Mouse (Mus musculus) frontal cortex, postnatal 36 days (tissue): ENCODE results near the gene 9530053A07Rik.

ENCODE experiments used
- DNase-seq, 2 experiments: peaks; one replicate each; pipeline ENCODE4 v3.0.0; 2022; ENCODE audit warnings: low spot score in 2 of 2

The 9530053A07Rik gene

DNA sequence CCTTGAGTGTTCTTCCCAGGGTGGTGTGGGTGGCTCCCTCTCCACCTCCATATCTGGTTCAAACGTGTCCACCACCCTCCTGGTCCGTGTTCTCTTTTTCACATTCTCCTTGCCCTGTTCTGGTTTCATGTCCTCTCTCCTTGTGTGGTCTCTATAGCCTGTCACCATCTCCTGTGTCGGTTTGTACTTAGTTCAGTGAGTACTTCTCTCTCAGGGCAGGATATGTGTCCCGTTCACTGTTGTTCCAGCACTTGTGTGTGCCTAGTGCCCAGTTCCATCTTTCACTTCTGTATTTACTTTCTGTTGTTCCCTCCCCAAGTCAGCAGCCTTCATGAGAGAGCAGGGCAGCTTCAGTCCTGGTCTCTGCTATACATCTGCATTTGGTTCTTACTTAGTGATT, 46.1 kb downstream of the 9530053A07Rik start:
- DNase-seq, result no peak

DNA sequence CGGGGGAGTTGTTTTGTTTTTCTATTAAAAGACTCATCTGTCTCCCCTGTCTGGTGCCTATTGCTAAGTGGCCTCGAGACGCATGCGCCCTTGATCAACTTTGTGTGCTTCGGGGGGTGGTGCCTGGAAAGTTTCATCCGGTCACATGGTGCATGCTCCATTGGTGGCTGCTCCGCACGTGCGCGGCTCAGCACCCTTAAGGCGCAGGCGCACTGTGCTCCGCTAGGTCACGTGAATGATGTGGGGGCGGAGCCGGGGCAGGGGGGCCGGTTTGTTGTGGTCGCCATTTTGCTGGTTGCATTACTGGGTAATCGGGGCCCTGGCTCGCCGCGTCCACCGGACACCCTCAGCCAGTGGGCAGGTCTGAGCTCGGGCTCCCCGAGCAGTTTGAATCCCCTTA, 50.0 kb downstream of the 9530053A07Rik start, which contains the start of gene Dyrk1b:
TSS of gene Dyrk1b (plus strand) at position 242 of the 400 bp plus-strand sequence.
- DNase-seq, result peak; percentile 96 to 98

DNA sequence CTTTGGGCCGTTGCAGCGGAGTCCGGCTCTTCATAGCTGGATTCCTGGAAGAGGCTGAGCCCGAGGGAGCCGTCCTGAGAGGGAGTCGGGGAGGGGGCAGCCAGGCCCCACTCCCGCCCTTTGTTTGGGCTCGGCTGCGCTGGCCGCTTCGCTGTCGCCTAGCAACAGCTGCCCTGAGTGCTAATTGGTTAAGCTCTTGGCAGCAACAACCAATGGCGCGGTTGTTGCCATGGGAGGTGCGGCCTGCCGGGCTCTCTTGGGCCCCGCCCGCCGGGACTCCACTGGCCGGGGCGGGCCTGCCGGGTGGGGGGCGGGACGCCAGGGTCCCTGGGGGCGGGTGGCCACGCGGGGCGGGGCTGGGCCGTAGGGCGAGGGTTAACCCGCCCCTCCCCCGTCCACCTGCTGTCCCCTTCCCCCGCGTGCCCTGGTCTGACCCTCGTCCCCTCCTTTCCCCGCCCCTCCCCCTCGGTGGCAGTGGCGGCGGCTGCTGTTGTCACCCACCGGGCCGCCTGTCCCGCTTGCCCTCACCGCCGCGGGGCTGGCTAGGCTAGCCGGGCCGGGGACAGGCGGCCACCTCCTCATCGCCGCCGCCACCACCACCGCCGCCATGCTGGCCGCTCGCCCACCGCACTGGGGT, 50.6 kb downstream of the 9530053A07Rik start:
- DNase-seq, result peak; percentile 88 to 94

DNA sequence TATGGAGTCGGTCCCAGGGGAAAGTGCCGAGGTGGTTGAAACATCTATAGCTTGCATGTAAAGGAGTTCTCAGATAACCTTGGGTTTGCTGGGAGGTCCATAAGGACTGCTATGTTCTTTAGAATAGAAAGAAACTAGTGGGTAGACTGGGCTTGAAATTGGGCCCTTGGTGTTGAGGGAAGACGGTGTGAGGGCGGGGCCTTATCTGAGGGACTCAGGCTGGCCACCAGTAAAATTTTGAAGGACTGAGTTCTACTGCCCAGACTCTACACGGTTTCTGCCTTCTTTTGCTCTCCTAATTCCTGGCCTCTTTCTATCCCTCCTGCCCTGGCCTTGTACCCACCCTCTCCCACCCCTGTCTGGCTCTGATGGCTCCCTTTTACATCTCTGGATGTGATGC, 51.6 kb downstream of the 9530053A07Rik start:
- no peak for DNase-seq

DNA sequence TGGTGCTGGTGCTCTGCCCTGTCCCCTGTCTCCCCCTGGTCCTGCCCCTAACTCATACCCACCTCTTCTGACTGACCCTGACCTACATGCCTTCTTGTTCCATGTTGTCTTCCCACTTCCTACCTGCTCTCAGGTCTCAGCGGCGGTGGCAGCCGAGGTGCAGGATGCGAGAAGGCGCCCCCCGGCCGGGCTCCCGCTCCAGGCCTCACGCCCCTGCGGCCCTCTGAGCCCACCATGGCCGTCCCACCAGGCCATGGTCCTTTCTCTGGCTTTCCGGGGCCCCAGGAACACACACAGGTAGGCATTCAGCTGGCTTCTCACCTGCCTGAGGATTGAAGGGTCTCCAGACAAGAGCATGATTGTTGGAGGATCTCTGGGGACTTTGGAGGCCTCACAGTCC, 52.1 kb downstream of the 9530053A07Rik start:
- DNase-seq, result no peak

DNA sequence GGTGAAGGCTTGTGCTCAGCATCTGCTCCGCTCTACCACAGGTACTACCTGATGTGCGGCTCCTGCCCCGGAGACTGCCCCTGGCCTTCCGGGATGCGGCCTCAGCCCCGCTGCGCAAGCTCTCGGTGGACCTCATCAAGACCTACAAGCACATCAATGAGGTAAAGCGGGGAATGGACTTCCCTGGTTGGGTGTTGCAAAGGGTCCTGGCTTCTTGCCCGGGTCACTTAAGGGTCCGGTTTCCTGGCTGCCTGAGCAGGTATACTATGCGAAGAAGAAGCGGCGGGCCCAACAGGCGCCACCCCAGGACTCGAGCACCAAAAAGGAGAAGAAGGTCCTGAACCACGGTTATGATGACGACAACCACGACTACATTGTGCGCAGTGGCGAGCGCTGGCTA, 53.1 kb downstream of the 9530053A07Rik start:
- DNase-seq, result no peak

DNA sequence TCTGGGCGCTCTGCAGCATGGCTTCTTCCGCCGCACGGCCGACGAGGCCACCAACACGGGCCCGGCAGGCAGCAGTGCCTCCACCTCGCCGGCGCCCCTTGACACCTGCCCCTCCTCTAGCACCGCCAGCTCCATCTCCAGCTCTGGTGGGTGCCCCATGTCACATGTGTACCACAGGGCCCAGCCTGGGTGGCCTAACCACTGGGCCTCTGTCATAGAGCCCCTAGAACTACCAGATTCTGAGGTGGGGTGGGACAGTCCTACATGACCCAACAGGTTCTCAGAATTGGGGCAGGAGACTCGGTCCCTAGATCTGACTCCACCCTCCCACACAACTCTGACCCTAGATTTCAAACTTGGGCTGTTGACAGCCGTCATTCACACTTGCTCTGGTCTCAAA, 56.6 kb downstream of the 9530053A07Rik start:
- DNase-seq, result no peak

DNA sequence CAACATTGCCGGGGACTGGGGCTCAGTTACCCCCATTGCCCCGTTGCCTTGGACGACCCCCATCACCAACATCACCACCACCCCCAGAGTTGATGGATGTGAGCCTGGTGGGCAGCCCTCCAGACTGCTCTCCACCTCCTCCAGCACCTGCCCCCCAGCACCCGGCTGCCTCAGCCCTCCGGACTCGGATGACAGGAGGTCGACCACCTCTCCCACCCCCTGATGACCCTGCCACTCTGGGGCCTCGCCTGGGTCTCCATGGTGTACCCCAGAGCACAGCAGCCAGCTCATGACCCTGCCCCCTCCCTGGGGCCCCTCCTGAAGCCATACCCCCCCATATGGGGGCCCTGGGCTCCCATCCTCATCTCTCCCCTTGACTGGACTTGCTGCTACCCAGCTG, 57.4 kb downstream of the 9530053A07Rik start:
- no peak for DNase-seq

DNA sequence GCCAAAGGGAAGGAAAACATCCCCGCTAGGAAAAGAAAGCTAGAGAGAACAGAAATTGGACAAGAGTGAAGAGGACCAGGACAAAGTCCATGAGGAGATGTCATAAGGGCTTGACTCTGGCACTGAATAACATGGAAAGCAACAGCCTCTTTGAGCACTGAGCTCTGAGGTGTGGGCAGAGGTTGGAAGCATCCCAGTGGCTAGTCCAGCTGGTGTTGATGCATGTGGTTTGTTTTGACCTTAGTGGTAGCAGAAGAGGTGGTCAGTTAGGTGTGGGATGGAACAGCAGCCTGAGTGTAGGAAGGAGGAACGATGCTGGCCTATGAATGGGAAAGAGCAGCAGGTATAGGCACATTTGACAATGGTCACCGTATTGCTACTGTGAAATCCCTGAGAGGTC, 62.2 kb downstream of the 9530053A07Rik start:
- DNase-seq, result no peak

DNA sequence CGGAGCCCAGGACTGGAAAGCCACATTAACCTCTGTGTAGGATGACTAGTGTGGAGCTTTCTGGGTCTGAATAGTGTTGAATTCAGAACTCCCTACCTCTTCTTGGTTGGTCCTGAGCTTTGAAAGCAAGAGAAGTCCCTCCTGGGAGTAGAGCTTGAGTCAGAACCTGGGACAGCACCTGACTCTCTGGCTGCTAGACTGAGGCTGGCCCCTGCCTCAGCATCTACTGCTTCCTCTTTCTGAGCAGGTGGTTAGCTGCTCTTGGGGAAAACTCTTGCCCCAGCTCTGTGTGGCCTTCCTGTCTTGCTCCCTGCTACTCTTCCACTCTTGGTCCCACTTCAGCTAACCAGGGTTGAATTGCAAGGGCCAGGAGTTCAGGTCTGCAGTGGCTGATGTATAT, 62.6 kb downstream of the 9530053A07Rik start:
- DNase-seq, result no peak

DNA sequence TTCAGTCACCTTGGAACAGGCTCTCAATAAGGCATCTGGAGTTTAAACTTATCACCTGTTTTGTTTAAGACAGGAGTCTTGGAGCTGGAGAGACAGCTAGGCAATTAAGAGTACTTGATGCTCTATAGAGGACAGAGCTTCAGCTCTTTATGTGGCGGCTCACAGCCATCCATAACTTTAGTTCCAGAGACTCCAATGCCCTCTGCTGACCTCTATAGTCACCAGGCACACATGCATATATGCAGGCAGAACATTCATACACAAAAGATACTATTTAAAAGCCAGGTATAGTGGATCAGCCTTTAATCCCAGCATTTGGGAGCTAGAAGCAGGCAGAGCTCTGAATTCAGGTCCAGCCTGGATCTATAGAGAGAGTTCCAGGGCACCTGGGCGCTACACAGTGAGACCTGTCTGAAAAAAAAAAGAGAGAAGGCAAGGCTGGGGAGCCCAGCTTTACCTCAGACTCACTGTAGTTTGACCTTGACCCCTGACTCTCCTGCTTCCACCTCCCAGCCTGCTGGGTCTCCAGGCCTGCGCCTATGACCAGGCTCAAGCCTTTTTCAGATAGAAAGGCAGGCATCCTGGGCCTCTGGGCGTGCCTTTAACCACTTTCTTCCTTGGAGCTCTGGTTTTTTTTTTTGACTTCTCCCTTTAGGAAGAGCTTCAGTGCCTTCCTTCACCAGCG, 66.3 kb downstream of the 9530053A07Rik start:
- no peak for DNase-seq

DNA sequence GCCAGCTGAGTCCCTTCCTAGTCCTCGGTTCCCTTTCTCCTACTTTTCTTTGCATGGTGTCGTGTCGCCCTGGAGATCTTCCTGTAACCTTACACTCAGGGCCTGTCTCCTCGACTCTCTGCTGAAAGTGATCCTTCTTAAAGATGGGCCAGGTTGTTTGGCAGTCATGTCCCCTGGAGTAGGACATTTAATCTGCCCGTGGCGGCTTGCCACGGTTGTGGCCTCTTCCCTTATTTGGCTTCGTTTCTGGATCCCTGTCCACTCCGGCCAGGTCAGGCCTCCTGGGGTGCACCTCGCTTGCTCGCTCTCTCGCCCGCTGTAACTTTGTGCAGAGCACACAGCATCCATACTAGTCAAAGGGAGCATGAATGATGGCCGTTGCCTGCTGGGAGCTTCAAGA, 67.3 kb downstream of the 9530053A07Rik start:
- DNase-seq, result no peak

DNA sequence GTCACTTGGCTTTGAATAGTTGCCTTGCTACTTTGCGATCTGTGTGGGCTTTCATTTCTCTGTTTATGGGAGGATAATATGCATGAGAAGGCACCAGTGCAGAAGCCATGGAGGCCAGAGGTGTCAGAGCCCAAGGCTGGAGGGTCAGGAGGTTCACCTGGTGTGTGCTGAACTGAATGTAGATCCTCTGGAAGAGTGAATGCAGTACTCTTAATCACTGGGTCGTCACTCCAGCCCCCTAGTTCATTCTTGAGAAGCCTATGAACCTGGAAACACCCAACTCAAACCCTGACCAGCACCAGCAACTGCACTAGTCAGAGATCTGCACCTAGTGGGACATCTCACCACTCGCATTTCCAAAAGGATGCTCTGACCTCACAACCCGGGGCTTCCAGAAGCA, 69.8 kb downstream of the 9530053A07Rik start:
- DNase-seq, result no peak

DNA sequence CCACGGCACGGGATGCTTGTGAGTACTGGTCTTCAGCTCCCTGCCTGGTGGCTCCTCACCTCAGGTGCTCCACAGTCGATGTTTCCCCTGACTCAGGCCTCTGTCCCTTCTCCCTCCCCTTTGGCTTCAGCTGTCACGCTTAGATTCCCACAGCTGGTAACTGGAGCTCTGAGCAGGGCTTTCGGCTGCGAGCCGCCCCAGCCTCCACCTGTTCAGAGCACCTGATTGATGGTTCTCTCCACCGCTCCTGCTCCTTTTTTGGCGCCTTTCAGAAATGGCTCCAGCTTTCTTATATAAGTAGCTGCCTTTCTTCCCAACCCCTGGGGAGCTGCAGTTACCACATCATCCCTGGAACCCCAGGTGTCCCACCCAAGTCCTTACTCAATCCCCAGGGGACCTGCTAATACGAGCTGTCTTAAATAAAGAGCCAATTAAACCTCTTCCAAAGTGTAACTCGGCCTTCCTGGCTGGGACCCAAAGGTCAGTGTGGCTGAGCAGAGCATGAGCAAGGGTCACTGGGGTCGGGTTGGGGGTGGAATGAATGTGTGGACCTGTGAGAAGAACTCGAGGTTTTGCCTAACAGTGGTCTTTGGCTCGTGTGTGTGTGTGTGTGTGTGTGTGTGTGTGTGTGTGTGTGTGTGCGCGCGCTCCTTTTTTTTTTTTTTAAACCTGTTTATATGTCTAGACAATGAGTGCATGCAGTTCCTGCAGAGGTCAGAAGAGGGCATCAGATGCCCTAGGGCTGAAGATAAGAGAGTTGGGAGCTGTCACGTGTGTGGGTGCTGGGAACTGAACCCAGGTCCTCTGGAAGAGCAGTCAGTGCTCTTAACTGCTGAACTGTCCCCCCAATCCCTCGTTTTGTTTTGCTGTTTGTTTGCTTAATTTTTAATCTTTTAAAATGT, 74.2 kb downstream of the 9530053A07Rik start:
- no peak for DNase-seq

DNA sequence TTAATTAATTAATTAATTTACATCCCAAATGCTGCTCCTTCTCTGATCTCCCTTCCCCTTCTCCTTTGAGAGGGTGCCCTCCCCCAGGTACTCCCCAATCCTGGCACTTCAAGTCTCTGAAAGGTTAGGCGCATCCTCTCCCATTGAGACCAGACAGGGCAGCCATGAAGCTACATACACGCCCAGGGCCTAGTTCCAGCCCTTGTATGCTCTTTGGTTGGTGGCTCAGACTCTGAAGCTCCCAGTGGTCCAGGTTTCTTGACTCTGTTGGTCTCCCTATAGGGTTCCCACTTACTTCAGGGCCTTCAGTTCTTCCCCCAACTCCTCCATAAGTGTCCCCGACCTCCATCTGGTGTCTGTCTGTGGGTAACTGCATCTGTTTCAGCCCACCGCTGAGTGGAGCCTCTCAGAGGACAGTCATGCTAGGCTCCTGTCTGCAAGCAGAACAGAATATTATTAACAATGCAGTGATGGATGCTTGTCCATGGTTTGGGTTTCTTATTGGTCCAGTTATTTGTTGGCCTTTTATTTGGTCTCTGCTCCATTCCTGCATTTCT, 76.9 kb downstream of the 9530053A07Rik start:
- no peak for DNase-seq

DNA sequence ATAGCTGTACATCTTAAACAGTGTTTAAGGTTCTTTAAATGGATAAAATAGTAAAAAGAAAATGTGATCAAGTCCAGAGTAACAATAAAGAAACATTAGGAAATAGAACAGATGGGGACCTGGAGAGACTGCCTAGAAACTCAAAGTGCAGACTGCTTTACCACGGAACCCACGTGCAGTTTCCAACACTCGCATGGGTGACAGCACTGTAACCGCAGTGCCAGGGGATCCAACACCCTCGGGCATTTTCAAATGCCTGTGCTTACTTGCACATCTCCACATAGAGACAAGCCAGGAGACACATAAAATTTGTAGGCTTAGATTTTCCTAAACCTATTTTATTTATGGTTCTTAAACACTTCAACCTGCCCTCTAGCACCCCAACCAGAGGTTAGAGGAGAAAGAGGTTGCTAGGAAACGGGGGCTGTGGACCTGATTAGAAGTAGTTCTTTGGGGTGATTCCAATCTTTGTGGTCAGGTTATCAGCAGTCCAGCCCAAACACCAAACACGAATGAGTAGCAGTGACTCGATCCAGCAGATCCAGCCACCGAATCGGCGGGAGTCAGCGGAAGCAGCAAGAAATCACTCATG, 79.2 kb downstream of the 9530053A07Rik start:
- no peak for DNase-seq

DNA sequence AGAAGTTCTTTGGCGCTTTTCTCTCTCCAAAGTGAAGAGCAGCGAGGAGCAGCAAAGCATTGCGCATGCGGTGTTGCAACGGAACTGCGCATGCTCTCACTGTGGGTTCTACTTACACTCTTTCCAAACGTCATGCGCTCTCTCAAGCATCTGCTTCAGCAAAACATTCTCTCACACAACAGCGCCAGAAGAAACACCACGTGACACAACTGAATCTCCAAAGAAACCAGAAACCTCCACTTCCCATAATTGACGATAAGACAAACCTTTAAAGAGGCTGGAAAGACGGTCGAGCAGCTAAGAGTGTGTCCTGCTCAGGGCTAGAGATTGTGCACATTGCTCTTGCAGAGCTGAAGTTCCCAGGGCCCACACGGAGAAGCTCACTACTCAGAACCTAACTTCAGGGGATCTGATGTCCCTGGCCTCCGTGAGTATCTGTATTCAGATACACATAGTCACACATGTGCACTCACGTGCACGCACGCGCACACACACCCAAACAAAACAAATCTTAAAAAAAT, 79.8 kb downstream of the 9530053A07Rik start:
- DNase-seq, result peak; percentile 71 to 83

DNA sequence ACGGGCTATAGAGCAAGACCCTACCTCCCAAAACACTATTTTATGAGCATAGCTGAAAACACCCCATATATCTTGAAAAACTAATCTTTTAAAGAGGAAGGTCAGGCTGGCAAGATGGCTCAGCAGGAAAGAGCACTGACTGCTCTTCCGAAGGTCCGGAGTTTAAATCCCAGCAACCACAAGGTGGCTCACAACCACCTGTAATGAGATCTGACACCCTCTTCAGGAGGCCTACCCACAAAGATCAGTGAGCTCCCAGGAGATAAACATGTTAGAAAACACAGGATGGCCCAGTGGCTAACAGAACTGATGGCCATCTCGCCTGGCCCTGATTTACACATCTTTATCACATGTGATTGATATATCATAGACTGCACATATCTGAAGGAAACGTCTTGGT, 81.5 kb downstream of the 9530053A07Rik start:
- no peak for DNase-seq

DNA sequence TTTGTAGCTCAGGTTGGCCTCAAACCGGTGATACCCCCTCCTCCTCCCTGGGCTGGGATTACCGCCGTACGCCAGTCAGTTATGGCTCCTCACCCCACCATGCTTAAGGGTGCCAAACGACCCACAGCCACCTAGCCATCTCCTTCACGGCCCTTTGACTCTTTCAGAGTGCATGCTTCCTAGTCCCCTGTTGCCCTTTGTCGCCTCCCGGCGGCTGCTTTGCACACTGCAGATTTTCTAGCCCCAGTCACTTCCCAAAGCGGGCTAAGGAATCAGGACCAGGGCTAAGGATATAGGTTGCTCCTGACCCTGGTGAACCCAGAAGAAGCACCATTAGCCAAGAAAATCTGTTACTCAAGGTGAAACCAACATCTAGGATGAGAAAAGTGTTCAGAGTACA, 84.9 kb downstream of the 9530053A07Rik start:
- peak; percentile 36 to 39 for DNase-seq
